Mouse (Mus musculus) lung, postnatal 14 days (tissue): Measurements from ENCODE around the gene Ciz1.
"Not testable (repeated sequence)": the region's sequence is repeated elsewhere in the genome, so short reads cannot be mapped to it uniquely, and the experiment has no call there.

ENCODE experiments used
- DNase-seq: peaks from one replicate; pipeline ENCODE4 v3.0.0; 2021

The Ciz1 gene

DNA sequence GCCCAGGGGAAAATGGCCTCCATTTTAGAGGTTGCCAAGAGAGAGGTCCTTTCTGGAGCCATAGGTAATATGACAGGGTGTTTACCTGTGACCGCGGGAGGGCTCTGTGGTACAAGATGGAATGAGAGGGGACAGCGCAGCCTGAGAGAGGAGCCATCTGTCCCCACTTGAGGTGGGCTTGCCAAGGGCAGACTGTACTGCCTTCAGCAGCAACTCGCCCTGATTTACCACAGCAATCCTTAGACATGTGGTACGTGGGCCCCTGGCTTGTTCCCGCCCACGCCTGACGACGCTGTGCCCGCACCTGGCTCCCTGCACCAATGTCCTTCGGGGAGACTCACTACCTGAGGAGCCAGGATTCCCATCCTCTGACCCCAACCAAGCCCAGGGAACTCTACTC, 3.8 kb upstream of the Ciz1 start:
- no peak for DNase-seq

DNA sequence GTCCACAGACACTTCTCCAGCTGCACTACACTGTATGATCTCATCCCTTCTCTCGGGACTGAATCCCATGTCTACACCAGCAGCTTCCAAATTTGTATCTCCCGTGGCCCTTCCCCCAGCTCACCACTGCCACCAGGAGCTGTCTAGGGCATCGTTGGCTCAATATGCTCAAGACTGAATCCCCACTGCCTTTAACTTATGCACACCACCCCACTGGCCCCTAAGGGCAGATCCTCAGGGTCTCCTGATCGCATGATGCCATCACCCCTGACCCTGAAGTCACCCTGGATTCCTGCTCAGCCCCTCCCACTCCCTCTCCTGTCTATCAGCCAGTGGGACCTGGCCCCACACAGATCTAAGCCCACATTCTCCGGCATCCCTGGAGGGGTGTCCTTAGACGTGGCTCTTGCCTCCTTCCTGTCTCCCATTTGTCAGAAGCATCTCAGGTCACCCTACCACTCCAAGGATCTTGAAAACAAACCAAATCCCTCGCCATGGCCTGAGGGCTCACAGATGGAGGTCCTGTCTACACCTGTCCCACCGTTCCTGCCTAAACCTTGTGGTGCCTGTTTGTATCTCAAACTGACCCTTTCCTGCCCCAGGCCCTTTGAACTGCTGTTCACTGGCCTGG, 2.4 kb upstream of the Ciz1 start:
- no peak for DNase-seq

DNA sequence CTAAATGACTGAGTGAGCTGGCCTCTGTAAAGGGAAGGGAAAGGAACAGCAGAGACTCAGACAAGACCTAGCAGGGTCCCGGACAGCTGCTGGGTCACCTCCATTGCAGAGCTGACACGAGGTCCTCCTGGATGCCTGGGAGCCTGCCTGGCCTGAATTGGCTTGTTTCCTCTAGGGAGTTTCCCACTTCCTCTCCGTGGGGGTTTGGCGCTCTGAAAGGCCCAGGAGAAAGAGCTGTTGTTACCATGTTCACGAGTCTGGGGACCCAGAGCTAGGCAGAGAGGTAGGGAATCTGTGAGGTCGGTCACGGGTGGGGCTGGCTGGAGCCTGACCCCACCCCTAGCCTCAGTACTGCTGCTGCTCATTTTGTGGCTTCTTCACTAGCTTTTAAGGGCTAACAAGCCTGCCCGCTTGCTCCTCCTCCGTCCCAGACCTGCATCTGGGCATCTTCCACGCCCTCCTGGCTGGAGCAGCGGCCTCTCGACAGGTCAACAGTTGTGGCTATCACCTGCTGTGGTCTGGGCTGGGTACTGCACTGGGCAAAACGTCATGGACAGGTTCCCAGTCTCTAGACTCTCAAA, 1.6 kb upstream of the Ciz1 start:
- DNase-seq: no peak

DNA sequence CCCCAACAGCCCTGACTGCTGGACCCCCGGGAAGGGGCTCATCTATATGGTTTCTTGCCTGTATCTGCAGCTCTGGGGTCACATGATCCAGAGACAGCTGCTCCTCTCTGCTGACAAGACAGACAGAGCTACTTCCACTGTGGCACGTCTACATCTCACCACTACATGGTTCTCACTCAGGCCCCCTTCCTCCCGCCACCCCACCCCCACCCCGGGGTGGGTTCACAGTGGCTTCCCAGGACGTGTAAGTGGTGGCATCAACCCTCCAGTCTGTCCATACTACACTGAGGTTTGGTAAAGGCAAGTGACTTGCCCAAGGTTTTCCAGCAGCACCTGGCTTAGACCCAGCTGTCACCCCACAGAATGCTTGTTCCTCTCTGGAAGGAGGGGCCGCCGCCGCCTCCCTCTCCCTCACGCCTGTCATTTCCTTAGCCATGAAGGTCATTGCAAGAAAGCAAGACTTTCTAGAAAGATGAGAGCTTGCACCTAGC, 611 bp upstream of the Ciz1 start:
- no peak for DNase-seq

DNA sequence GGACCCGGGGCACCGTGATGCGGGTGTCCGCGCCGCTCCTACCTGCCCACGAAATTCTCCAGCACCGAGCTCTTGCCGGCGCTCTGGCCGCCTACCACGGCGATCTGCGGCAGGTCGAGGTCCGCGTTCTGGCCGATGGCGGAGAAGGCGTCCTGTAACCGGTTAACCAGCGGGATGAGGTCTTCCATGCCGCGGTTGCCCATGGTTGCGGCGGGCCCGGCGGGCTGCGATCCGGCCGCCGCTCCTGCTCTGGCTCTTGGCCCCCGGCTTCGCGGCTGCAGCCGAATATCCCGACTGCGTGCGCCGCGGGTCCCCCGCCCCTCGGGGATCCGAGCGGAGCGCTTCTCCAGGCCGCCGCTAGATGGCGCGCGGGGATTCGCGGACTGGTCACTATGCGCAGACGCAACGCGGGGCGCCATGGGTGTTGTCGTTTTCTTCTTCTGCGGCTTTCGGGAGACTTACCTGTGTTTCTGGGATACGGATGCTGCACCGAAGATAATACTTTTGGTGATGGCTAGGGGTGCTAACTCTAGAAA, 948 bp downstream of the Ciz1 start, which contains the start of gene Dnm1:
Gene Dnm1, minus strand, starts transcription at position 332 of the 536 bp plus-strand sequence.
- peak; percentile 92 for DNase-seq

DNA sequence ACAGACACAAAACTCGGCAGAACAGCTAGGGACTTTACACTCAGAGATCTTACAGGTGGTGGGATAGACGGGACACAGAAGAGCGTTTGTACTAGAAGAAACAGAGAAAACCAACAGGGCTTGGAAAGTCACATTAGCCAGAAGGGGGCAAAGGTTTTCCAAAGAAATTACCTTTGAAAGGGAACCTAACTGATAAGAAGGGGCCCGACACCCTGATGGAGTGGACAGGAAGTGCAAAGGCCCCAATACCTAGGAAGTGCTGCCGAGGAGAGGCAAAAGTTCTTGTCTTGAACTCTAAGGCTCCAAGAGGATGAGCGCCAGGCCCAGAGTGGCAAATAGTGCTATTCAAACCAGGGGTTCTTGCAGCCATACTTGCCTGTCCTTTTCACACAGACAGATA, 1.7 kb downstream of the Ciz1 start:
- DNase-seq: no peak

DNA sequence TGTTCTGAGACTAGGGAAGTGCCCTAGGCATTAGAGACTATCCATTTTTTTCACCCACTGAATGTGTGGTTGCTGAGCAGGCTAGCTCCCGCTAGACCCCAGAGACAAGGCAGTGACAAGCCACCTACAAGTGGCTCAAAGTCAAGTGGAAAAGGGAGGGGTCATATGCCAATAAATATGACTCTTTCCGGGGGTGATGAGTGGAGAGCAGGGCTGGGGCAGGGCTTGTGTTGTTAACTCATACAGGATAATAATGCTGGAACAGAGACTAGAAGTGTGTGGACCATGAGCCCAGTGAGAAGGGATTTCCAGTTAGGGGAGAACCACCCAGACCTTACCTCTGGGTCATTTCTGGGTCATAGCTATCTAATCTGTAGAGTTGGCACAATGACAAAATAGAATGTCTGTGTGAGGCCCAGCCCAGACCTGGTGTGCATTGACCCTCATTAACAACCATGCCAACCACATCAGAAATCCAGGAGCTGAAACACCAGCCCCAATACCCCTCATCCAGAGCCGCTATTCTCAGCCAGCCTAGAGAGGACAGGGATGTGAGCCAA, 2.3 kb downstream of the Ciz1 start:
- DNase-seq: no peak

DNA sequence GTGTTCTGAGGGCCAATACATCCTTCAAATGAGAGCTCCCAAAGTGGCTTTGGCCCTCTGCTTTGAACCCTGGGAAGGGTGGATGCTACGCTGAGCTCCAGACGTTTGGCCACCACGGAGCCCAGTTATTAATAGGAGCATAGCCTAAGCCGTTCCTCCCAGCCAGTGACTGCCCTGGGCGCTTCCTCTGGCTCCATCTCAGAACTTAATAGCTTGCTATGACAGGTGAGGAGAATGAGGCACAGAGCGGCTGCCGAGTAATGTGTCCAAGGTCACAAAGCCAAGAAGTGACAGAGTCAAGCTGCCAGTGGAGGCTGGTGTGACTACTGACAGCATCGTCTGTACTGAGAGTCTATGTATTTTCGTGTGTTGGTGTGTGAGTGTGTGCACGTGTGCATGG, 4.1 kb downstream of the Ciz1 start:
- no peak for DNase-seq

DNA sequence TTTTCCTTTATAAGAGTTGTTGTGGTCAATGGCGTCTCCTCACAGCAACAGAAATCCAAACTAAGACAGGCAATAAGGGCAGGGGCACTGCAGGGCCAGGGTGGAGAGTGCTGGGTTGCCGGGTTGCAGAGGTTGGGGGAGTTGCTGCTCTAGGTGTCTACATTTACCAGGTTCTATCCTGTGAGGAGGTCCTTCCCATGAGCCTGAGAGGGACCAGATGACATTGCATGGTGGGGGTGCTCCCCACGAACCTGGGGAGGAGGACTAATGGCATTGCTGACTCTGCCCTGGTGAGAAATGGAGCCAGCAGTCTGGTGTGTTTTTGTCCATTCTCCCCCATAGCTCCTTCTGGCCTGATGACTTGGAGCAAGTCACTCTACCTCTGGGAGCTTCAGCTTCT, 5.6 kb downstream of the Ciz1 start:
- no peak for DNase-seq

DNA sequence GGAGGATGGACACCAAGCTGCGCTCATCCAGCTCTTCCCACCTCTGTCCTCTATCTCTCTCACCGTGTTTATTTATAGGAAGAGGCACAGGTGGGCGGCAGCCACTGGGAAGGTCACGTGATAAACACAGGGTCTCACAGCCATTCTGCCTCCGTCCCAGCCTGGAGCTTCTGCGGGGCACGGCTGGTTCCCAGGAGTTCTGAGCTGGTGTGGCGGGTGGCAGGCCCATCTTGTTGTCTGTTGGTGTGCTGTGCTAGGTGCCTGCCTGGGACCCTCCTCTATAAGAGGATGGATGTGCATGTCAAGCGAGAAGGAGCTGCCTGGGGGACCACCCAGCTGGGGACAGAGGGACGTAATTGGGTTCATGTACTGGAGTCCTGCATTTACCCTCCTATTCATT, 6.3 kb downstream of the Ciz1 start:
- no peak for DNase-seq

DNA sequence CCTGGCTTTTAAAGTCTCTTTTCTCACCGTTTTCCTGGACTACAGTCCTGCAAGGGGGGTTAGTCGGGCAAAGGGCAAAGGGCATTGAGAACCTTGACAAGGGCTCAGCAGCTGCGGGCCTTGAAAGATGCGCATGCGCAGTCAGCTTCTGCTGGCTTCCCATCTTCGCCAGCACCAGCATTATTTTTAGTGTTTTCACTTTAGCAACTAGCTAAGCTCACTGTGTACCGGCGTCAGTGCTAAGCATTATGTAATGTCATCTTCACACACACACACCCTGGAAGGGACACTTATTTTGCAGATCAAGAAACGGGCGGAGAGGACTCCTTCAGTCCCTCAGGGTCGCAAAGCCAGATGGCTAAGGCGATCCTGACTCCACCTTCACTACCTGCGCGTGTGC, 8.6 kb downstream of the Ciz1 start:
- DNase-seq: peak; percentile 73

DNA sequence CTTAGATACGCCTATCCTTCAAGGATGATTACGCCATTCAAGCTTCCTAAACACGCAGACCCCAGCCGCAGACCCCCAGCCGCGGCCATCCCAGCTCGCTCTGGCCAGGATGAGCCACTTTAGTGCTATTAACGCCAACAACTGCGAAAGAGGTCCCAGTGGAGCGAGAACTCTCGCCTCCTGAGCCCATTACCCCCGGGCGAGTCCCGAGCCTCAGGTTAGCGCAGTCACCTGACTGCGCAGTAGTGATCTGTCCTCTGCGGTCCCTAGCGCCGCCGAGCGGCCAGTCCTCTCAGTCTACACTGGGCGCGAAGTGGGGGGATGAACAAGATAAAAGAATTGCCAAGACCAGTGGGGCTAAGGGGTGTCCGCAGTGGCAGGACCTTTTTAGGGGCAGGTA, 9.3 kb downstream of the Ciz1 start:
- DNase-seq: peak; percentile 77

DNA sequence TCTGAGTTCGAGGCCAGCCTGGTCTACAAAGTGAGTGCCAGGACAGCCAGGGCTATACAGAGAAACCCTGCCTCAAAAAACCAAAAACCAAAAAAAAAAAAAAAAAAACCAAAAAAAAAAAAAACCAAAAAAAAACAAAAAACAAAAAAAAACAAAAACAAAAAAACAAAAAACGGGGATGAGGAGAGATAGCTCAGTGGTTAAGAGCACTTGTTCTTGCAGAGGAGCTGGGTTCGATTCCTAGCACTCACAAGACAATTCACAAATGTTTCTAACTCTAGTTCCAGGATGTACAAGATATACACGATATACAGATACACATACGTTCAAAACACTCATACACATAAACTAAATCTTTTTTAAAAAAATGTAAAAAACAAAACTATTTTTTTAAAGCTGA, 10.1 kb downstream of the Ciz1 start:
- DNase-seq: not testable (repeated sequence)

DNA sequence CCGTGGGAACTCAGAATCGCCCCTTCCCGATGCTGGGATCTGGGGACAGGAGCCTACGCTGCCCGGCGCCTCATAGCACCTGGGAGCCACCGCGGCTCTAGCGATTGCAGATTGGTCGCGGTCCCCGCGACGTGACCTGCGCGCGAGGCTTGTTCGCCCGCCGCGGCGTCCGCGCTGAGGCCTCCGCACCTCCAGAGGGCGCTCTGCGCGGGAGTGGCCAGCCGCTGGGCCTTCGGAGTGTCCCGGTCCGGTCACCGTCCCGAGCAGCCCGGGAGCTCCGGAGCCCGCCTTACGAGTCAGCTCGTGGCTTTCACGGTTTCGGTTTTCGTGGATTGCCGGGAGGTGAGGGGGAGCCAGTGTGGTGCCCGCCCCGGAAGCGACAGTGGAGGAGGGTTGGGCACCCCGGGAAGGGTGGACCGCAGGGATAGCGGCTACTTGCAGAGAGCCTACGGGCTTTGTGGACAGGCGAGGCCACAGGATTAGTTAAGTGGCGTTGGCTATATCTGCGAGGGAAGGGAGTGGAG, 10.8 kb downstream of the Ciz1 start:
- peak; percentile 94 for DNase-seq

DNA sequence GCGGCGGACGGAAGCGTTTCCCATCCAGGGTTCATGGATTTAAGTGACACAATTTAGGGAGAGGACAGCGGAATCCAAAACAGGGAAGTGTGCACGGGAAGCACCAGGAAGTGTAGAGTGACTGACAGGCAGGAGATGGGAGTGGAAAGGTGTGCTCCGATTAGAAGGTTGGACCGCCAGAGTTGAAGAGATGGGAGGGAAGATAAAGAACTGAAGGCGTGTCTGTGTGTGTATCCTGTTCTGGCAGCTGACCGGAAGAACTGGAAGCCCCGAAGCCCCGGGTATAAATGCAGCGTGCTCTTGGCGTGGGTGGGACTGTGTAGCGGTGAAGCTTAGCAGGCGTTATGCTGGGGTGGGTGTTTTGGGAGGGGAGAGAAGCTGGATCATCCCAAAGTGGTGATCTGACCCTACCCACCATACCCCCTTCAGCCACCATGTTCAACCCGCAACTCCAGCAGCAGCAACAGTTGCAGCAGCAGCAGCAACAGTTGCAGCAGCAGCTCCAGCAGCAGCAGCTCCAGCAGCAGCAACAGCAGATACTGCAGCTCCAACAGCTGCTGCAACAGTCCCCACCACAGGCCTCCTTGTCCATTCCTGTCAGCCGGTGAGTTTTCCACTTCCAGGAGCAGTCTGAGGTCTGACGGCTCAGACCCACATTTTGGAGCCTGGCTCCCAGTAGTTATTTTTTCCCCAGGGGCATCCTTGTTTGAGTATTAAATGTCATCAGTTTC, 11.4 kb downstream of the Ciz1 start:
- peak; percentile 41 for DNase-seq

DNA sequence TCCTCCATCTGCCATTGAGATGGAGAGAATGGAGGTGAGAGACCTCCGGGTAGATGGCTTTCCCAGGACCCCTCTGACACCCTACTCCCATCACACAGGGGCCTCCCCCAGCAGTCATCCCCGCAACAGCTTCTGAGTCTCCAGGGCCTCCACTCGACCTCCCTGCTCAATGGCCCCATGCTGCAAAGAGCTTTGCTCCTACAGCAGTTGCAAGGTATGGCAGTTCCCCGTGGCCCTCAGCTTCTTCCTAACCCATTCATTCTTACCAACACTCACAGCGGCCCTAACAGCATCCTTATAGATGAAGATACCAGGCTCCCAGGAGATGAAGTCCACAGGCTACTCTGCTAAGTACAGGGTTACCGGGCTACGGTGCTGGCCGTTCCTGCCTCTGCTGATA, 12.0 kb downstream of the Ciz1 start:
- DNase-seq: no peak

DNA sequence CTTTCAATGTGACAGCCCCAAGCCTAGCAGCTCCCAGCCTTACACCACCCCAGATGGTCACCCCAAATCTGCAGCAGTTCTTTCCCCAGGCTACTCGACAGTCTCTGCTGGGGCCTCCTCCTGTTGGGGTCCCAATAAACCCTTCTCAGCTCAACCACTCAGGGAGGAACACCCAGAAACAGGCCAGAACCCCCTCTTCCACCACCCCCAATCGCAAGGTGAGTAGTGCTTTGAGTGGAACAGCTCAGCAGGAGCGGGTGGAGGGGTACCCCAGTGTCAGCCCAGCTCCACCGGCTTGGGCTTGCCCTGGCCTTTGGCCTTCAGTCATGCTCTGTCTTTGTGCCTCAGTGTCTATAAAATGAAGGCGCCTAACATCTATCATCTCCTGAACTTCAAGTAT, 15.2 kb downstream of the Ciz1 start:
- no peak for DNase-seq

DNA sequence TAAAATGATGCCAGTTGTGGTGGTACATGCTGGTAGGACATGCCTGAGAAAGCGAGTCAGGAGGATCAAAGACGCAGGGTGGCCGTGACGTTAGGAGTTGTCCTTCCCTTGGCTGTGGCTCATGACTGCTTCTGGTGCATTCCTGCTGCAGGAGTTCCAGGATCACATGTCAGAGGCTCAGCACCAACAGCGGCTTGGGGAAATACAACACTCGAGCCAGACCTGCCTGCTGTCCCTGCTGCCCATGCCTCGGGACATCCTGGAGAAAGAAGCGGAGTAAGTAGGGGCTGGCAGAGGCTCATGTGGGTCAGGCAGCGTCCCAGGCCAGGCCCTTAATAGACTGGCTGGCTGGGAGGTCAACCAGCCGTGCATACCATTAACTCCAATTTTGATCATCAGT, 22.1 kb downstream of the Ciz1 start:
- no peak for DNase-seq

DNA sequence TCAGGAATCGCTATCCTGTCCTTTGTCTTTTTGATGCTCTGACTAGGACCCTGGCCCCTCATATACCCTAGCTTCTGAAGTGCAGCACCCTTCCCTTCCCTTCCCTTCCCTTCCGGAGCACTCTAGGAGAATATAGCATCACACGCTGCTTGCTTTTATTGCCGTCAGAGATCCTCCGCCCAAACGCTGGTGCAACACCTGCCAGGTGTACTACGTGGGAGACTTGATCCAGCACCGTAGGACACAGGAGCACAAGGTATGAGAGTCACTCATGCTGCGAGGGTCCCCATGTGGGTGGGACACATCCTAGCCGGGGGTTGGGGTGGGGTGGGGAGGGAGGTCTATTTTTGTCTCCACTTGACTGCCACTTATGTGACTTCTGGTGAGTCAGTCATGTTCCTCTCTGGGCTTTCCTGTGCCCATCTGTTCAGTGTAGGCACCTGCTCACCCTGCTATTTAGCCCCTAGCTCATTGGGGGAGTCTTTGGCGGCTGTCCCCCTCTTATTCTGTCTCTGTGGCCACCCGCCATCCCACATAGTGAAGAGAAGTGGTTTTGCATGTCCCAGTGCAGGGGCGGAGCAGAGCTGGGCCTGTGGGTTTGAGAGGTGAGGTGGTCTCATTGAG, 23.3 kb downstream of the Ciz1 start:
- DNase-seq: no peak

DNA sequence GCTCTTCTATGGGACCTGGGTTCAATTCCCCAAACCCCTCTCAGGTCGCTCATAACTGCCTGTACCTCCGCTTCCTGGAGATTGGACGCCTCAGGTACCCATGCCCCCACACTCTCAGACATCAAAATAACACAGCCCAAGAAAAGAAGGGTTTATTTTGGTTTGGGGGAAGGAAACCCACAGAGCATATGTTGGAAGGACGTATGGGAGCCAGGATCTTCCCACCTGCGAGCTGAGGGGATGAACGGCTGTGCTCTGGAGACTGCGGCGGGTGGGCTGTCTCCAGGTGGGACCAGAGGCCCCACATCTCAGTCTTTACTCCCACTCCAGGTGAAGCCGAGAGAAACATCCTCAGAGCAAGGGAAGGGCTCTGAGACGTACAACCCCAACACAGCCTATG, 24.8 kb downstream of the Ciz1 start:
- DNase-seq: no peak

DNA sequence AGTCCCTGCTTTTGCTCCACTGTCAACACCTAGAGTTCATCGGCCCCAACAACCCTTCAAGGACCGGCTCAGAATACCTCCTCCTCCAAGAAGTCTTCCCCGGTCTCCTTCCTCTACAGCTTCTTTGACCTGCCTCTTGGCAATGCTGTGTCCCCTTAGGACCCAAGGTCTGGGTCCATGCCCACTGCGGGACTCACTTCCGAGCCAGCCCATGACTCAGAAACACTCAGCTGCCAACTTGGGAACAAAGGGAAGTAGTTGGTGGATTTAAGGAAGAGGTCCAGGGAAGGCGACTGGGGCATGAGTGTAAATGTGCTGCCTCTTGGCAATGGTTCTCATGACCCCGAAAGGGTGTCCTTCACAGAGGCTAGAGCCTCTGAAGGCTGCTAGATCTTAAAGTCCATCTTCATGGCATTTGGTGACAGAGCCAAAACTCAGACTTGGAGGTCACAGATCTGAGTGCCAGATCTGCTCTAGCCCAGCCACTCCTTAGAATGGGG, 27.9 kb downstream of the Ciz1 start:
- no peak for DNase-seq

DNA sequence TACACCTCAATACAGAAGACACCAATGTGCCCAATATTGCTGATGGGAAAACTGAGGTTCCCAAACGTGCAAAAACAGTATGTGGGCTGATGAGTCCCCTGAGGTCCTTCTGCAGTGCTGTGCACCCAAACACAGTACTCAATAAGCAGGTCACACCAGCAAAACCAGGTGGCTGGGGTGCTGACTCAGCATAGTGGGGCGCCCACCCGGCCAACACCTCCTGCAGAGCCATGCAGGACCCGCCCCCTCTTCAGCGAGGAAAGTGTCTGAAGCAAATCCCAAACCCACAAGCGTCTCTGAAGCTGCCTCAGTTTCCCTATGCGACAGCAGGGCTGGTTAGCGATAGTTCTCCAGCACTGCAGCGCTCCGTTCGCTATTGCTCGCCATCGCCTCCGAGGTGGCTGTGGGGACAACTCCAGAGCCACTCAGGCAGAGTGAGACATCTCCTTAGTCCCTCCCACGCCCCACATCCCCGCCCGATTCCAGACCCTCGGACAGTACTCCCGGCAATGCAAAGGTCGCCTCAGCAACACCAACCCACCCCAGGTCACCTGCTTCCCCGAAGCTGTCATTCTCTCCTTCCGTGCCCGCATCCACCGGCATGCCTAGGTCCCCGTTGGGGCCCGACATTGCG, 29.1 kb downstream of the Ciz1 start:
- no peak for DNase-seq
